In genomic region chr6:55357636-55358031, GRCm38 (mm10) we compare ENCODE assay signal across 14 mouse cellular contexts. TPM values are rescaled to one million over a fixed set of nuclear protein-coding genes. Genes with fewer than 3 reads are reported as not detected.
A peak's percentile ranks its signal among the peaks of the same experiment; 100 is the strongest.
DNase-seq lines count a peak whose midpoint lies in the region; ATAC-seq lines count a peak whose summit lies in the region.
"Had no signal": no experiment of that assay in that cellular context is flagged by ENCODE, and none has a peak within 500 bp of the region (broad histone marks: within the 10 kb centered on the region; RNA-seq: fewer than 3 reads in every experiment).

No protein-coding gene starts in this region.

- intact Hi-C loops in heart, postnatal 25 days (cut with DNase I), result no loop called here

- ATAC-seq in inflammation-experienced regulatory T-cells, adult 6 months, result no peak
- ATAC-seq: hindbrain, postnatal 0 days had no signal

- DNase-seq in heart, adult 11 months, result peak; percentile 92
- DNase-seq in heart, postnatal 25 days (ENCODE audit: low spot score), result no peak
- peak; percentile 71 for DNase-seq in testis, postnatal 10 days (ENCODE audit: low spot score)
- DNase-seq in testis, postnatal 14 days (ENCODE audit: low spot score), result no peak
- peak; percentile 87 to 91 for DNase-seq in kidney, postnatal 36 days
- DNase-seq in right cerebral cortex, postnatal 10 days (ENCODE audit: low spot score in 2 of 2), result no peak
- no peak for DNase-seq in urinary bladder, adult 2 months (ENCODE audit: low spot score)

RNA-seq across cellular contexts. Expression of gene Ghrhr, which starts 18.5 kb away (rescaled TPM):
- total RNA-seq in heart, postnatal 25 days (2021), result not detected
- polyA plus RNA-seq in urinary bladder, adult 2 months (2012; rRNA removed), result not detected in 2 replicates
- polyA plus RNA-seq in inflammation-experienced regulatory T-cells, adult 6 months (2017; shearing (Covaris generic)), result not detected
- total RNA-seq: CH12.LX; gastrocnemius, postnatal 36 days; hindbrain, postnatal 0 days had no signal
- polyA plus RNA-seq: hindbrain, postnatal 0 days; limb, embryonic 12.5 days; neural tube, embryonic 11.5 days; stomach, embryonic 14.5 days had no signal

RNA-seq across cellular contexts. Expression of gene Aqp1, which starts 21.4 kb away (rescaled TPM):
- 100 to 1,000 TPM; 426 to 457 TPM for total RNA-seq in heart, postnatal 25 days (2021)
- polyA plus RNA-seq in urinary bladder, adult 2 months (2012; rRNA removed), result 444 and 459 TPM in 2 replicates
- not detected for polyA plus RNA-seq in inflammation-experienced regulatory T-cells, adult 6 months (2017; shearing (Covaris generic))
- total RNA-seq: CH12.LX had no signal

Comparison
In these comparisons a context has a peak if more than half of its experiments do, and no peak if none do; other contexts are left out.
1. DNase-seq: peak in heart, adult 11 months (single experiment), testis, postnatal 10 days (single experiment) and kidney, postnatal 36 days (2 of 2); none in heart, postnatal 25 days (single experiment), testis, postnatal 14 days (single experiment), right cerebral cortex, postnatal 10 days (0 of 2) and urinary bladder, adult 2 months (single experiment).
2. RNA of gene Aqp1, which starts 21.4 kb away (polyA plus RNA-seq): 444 to 459 TPM in urinary bladder, adult 2 months; not detected in inflammation-experienced regulatory T-cells, adult 6 months; every median in the first group is over 100 times any median in the second.